Mouse (Mus musculus): ENCODE data around the gene Heatr5a.

Gene Heatr5a

GRCm38 (mm10) chr12:51971070-51971664, at the start of gene Heatr5a:
Heatr5a (minus strand) TSS chr12:51971321.
- DNase-seq = peak; percentile 89

GRCm38 (mm10) chr12:52014494-52015029, 43.4 kb upstream of the Heatr5a start:
- no peak for DNase-seq

- no peak for DNase-seq
These were observed 42.9 kb upstream of the Heatr5a start for GRCm38 (mm10) chr12:52014044-52014443.

GRCm38 (mm10) chr12:52013274-52013673, 42.2 kb upstream of the Heatr5a start:
- DNase-seq = no peak

GRCm38 (mm10) chr12:52012159-52012558, 41.0 kb upstream of the Heatr5a start:
- DNase-seq = no peak

GRCm38 (mm10) chr12:52010630-52010961, 39.5 kb upstream of the Heatr5a start:
- DNase-seq = no peak

GRCm38 (mm10) chr12:52009928-52010629, 39.0 kb upstream of the Heatr5a start:
- DNase-seq = no peak

- DNase-seq = no peak
These were observed 35.5 kb upstream of the Heatr5a start for GRCm38 (mm10) chr12:52006633-52006994.

- DNase-seq = peak; percentile 98
These were observed 34.9 kb upstream of the Heatr5a start, which contains the start of gene Dtd2 for GRCm38 (mm10) chr12:52005877-52006632. Dtd2 (minus strand) TSS chr12:52006501.

- DNase-seq = no peak
These were observed 31.6 kb upstream of the Heatr5a start for GRCm38 (mm10) chr12:52002746-52003145.

GRCm38 (mm10) chr12:52001544-52001943, 30.4 kb upstream of the Heatr5a start:
- peak; percentile 57 for DNase-seq

GRCm38 (mm10) chr12:51998366-51998932, 27.3 kb upstream of the Heatr5a start:
- DNase-seq = no peak

GRCm38 (mm10) chr12:51995738-51996536, 24.8 kb upstream of the Heatr5a start:
- DNase-seq = no peak

GRCm38 (mm10) chr12:51990629-51991028, 19.5 kb upstream of the Heatr5a start:
- no peak for DNase-seq

GRCm38 (mm10) chr12:51988536-51988935, 17.4 kb upstream of the Heatr5a start:
- DNase-seq = no peak

GRCm38 (mm10) chr12:51985826-51986225, 14.7 kb upstream of the Heatr5a start:
- no peak for DNase-seq

- DNase-seq = no peak
These were observed 14.1 kb upstream of the Heatr5a start for GRCm38 (mm10) chr12:51985163-51985748.

GRCm38 (mm10) chr12:51983625-51984024, 12.5 kb upstream of the Heatr5a start:
- no peak for DNase-seq

- no peak for DNase-seq
These were observed 5.4 kb upstream of the Heatr5a start for GRCm38 (mm10) chr12:51976531-51976930.

- no peak for DNase-seq
These were observed 3.3 kb upstream of the Heatr5a start for GRCm38 (mm10) chr12:51974381-51974780.

- DNase-seq = peak; percentile 38
These were observed 1.3 kb upstream of the Heatr5a start for GRCm38 (mm10) chr12:51972269-51973065.
